Mouse (Mus musculus) testis, postnatal 10 days (tissue): Measurements from ENCODE around the gene Amn1.
"Not testable (repeated sequence)": the region's sequence is repeated elsewhere in the genome, so short reads cannot be mapped to it uniquely, and the experiment has no call there.

Experiments
- DNase-seq: peaks from one replicate; pipeline ENCODE4 v3.0.0; 2021; ENCODE audit warnings: low spot score

Gene Amn1

DNA sequence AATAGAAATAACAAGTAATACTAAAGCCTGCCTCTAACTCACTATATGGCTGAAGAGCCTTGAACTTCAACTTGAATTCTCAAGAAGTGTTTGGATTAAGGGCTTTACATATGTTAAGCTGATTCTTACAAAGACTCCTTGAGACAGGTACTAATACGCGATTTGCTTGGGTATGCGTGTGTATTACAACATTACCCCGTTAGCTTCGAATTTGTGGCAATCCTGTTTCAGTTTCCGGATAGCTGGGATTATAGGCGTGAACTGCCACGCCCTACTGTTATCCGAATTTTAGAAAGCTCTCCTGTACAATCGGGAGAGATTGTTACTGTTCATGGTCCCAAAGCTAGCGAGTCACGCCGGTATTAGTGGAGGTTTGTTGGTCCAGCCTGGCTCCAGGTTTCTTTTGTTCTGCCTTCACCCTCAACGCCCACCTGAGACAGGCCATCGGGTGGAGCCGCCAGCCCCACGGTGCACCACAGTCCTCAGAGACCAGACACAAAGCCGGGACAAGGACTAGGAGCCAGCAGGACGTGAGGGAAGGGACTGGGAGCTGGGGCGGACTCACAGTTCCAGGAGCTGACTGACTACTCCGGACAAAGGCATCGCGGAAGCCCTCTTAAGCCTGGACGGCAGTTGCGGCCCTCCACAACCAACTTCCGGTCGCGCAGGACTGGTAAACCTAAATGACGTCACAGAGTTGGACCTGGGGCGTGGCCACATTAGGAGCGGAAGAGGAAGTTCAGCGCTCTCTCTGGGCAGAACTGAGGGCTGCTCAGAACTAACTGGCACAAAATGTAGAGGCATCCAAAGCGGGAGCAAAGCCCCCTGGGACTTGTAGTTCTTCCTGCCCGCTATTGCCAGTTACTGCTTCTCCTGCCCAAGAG, at the start of gene Amn1:
Gene Amn1 (minus strand): TSS at position 672 of the 884 bp plus-strand sequence.
- peak; percentile 95 for DNase-seq

DNA sequence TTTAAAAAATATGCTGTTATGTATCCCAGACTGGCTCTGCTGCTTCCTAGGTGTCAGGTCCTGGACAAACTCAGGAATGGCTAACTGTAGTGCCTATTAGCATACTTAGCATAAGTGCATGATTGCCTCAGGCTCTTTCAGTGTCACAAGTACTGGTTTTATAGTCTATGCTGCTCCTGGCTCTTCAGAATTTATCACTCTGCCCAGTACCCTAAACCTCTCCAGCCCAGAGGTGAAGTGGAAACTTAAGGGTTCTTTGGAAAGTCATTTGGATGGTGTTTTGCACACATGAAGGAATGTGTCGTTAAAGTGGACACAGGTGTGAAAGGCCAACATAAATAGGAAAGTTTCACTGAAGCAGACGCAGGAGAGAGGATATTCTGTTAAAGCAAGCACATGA, 48.3 kb upstream of the Amn1 start:
- no peak for DNase-seq

DNA sequence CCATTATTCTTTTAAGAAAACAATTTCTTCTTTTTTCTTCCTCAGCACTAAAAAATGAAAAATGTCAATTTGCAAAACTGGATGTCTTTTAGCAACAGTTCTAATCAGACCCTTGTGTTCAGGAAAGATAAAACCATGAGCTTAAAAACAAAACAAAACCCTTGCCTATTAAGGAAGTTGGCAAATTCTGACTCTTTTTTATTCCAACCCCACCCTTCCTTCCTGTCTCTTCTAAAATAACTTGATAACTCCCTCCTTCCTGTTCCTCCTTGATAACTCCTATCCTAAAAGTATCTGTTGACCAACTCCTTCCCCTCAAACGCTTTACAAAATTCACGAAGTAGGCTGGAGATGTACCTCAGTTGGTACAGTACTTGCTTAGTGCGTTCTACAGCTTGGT, 45.4 kb upstream of the Amn1 start:
- no peak for DNase-seq

DNA sequence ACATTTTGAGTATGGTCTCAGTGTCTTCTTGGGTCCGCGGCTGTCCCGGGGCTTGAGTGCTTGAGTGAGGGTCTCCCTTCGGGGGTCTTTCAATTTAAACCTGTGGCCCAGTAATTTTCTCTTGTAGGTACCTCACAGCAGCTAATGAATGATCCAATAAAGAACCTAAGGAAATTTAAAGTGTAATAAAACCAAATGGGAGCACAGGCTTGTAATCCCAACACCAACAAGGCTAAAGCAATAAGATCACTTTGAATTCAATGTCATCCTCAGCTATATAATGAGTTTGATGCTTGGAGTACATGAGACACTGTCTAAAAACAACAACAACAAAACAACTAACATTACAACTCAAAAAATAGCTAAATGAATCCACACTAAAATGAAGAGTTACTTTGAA, 36.2 kb upstream of the Amn1 start:
- DNase-seq, result no peak

DNA sequence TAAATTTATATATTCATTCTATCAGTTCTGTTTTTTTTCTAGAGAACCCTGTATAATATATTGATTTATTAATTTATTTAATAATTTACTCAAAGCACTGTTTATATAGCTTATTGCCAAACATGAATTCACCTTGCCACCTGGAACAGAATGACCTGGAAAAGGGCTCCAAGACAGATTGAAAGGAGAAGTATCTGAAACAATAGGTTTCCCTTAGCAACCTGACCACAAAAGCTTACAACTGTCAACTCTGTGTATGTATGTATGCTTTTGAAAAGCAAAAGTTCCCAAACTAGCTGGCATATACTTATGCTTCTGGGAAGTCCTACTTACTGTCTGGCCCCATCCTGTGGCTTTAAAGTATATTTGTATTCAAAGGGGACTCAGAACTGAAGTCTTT, 32.8 kb upstream of the Amn1 start:
- DNase-seq, result no peak

DNA sequence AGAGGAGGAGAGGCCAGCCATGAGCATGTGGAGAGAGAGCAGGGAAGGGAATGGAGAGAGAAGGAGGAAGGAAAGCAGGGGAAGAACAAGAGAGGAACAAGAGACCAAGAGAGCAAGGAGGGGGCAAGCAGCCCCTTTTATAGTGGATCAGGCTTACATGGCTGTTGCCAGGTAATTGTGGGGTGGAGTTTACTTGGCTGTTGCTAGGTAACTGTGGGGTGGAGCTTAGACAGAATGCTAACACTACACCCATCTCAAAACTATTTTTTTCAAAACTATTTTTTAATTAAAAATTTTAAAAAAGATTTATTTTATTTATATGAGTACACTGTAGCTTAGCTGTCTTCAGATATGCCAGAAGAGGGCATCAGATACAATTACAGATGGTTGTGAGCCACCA, 10.1 kb upstream of the Amn1 start:
- no peak for DNase-seq

DNA sequence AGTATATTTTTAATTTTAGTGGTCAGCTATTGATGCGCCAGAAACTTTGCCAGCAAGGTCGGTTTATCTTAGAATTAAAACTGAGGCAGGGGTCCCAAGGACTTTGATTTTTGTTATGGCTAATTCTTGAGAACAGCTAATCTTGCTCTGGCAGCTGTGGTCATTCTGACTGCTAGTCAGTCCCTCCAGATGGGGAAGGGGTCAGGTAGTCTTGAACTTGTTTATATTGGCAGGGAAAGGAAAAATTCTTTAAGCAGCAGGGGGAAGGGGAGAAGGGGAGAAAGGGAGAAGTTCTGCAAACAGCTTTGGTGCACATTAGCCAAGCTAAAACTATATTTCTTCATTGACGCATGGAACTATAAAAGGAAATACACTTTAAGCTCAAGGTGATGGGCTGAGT, 8.6 kb upstream of the Amn1 start:
- no peak for DNase-seq

DNA sequence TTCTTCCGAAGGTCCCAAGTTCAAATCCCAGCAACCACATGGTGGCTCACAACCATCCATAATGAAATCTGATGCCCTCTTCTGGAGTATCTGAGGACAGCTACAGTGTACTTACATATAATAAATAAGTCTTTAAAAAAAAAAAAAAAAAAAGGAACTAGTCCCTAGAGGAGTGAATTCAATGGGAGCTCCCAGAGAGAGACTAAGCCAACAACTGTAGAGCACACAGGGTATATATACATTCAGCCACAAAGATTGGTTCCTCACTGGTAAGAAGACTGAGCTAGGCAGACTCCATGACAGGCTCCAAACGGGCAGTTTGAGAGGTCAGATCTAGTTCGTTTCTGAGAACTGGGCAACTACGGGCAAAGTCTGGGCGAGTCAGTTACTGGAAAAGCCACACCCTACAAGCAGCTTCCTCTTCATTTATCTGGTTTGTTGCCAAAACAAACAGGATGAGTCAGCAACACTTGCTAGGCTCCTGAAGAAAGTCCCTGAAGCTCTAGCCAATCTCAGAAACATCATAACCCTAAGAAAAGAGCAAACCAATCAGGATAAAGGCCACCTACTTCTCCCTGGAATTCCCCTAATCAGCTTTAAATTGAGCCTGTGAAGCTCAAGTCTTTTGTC, 4.9 kb upstream of the Amn1 start:
- no peak for DNase-seq

DNA sequence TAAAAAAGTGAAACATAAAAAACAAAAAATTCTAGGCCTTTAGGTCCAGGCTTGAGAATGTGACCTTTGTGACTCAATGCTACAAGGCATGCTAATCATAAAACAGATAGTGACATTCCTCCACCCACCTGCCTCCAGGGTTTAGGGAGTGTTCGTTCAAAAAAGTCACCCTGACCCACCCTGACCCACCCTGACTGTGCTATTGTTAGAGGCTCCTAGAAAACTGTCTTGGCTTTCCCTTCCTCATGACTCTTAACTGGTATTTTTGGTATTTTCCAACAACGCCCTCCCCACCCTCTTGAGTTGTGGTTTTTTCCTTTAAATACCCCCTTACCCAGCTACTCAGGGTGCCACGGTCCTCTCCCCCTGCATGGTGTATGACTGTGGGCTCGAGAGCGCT, 3.4 kb upstream of the Amn1 start:
- not testable (repeated sequence) for DNase-seq

DNA sequence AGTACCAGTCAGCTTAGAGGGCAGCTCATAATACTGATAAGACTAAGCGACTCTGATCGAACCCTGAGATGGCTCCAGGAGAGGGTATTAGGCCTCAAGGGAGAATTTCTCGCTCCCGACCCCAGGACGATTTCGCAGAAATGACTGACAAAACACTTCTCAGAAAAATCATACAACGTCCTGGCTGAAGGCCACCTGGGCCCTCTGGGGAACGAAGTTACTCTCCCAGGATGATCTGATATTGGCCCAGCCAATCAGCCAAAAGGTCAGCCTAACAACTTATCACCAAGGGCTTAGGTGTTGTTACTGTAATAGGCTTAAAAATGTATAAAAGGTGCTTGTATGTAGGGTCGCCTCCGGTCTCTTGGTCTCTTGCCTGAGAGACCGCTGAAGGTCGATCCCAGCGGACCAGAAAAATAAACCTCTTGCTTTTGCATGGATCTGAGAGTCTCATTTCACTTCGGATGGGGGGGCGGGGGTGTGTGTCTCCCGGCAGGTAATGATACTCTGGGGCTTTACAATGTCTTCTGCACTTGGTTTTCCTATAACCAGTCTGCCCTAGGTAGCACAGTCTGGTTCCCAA, 919 bp upstream of the Amn1 start:
- peak; percentile 44 for DNase-seq

DNA sequence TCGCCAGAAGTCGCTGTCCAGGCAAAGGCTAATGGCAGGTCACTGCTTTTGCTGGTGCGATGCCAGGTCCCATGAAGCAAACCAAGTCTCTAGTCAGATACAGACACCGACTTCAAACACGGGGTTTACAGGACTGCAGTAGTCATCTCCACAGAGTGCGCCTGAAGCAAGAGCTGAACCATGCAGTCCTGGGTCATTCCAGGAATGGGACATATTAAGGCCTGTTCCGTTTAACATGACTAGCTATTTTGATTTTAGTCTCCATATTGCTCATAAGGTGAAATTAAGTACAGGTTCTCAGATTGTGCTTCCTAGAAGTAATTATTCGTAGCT, 379 bp upstream of the Amn1 start:
- DNase-seq, result no peak

DNA sequence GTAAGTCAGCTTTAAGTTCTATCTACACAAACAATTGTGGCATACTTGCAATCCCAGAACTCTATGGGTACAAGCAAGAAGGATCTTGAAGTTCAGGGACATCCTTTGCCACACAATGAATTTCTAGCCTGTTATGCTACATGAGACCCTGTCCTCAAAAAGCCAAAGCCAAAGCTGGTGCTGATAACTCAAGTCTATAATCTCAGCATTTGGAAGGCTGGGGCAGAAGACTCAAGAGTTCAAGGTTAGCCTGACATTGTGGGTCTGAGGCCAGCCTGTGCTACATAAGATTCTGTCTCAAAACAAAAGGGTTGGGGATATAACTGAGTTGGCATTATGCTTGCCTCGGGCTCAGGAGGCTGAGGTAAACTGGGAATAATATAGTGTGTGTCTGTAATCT, 1.1 kb downstream of the Amn1 start:
- no peak for DNase-seq

DNA sequence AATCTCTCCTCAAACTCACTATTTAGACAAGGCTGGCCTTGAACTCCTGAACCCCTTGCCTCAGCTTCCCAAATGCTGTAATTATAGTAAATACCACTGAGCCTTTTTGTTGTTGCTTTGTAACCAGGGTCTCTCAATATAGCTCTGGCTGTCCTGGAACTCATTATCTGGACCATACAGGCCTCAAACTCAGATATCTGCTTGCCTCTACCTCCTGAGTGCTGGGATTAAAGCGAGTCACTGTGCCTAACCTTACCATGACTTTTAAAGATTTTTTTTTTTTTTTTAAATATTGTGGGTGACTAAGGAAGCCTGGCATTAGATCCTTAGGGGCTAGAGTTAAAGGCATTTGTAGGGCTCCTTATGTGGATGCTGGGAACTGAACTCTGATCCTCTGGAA, 4.5 kb downstream of the Amn1 start:
- no peak for DNase-seq

DNA sequence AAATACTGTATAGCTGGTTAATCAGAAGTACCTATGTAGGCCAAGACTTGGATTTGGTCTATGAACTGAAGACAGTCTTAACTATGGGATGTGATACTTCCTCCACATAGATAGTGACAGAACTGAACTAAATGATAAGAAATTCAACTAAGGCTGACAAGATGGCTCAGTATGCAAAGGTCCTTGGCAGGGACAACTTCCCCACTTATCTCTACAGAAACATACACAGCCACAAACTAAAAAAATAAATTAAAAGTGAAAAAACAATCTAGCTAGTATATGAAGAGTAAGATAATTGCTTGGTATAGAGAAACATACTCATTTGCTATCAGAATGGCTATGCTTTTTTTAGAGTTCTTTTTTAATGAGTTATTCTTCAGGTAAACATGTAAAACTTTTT, 9.4 kb downstream of the Amn1 start:
- DNase-seq, result no peak

DNA sequence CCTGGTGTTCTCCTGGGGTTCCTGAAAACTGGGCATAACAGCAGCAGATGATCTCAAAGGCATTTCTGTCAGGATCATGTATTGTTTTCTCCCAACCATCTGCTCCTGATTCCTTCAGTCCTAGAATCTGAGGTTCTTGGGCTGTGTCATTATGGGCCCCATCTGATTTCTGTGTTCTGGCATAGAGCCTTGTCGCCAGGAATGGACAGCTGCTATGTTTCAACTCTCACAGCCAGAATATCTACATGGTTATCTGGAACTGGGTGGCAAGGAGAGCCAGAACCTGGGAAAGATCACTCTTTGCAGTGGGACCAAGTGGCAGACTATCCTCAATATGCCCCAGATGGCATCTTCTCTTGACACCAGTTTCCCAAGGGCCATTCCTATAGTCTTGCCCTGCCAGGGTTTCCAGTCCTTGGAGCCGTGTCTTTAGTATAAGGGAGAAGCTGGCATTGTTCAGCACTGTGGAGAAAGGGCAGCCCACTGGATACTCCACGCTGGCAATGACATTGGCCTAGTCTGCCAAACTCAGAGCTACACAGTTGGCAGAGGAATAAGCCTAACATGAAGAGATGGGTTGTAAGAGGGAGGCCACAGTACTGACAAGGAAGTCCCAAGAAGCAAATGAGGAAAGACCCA, 13.5 kb downstream of the Amn1 start:
- no peak for DNase-seq

DNA sequence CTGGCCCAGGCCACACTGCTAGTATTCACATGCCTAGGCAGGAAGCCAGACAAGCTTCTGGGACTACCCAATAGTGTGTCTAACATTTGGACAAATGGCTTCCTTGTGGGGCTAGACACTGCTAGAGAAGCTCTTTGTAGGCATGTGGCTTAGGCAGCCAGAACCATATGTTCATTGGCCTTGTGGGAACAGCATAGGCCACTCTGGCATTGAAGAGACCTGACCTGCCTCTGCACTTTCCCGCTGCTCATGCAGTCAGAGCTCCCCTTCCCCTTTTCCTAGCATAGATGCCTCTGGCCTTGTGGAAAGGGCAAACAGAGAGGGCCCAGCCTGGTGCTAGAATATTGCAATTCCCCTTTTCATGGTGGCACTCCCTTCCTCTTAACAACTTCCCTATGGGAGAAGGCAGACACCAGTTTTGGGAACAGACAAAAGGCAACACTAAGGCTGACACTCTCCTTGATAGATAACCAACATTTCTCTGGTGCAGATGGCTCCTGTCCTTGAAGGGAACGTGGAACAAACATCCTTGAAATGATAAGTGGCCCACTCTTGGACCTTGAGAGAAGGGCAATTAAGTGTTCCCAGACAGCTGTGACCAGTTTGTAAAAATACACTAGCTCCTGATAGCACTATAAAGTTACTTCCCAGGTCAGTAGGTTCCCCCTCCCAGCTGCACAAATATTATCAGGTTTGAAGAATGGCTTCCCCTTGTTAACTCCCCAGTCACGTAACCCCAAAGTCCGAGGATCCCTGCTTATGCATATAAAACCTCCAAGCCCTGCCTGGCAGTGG, 14.5 kb downstream of the Amn1 start:
- no peak for DNase-seq

DNA sequence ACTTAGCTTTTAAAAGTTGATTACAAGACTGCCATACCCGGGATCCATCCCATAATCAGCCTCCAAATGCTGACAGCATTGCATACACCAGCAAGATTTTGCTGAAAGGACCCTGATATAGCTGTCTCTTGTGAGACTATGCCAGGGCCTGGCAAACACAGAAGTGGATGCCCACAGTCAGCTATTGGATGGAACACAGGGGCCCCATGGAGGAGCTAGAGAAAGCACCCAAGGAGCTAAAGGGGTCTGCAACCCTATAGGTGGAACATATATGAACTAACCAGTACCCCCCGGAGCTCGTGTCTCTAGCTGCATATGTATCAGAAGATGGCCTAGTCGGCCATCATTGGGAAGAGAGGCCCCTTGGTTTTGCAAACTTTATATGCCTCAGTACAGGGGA, 18.5 kb downstream of the Amn1 start:
- DNase-seq, result not testable (repeated sequence)

DNA sequence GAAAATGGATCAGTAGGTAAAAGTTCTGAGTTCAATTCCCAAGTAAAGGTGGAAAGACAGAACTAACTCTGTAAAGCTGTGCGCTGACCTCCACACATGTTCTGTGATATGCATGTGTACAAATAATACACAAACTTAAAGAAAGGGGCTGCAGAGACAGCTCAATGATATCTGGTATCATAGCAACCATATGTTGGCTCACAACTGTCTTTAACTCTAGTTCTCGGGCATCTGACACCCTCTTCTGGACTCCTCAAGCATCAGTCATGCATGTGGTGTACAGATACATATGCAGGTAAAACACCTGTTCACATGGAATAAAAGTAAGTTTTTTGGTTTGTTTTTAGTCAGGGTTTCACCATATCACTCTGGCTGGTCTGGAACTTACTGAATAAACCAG, 20.1 kb downstream of the Amn1 start:
- no peak for DNase-seq

DNA sequence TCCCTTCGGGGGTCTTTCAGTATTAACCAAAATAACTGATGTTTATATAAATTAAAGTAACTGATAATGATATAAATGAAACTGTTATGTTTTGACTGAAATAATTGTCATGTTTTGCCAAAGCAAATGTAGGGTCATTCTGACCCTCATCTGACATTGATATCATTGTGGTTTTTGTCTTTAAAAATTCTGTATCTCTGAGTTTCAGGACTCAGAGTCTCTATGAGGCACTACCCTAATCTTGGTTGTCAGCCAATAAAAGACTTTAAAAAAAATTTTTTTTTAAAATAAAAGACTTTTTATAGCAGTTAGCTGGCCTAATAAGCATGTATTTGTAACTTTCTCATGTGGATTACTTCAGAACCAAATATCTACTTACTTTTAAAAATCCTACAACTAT, 20.8 kb downstream of the Amn1 start:
- no peak for DNase-seq

DNA sequence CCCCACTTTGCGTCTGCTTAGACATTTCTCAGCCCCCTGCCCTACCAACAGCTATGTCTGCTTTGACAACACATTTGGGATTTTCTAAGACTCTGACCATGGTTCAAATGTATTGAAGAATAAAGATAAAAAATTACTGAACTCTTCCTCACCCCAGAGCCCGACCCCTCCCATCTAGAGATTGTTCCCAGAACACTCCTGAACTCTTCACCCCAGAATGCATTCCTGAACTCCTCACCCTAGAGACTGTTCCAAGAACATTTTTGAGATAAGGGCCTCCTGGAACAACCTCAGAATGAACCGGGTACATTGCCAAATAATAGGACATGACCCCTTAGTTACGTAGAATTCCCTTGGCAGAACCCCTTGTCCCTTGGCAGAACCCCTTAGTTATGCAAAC, 21.5 kb downstream of the Amn1 start:
- DNase-seq, result not testable (repeated sequence)

DNA sequence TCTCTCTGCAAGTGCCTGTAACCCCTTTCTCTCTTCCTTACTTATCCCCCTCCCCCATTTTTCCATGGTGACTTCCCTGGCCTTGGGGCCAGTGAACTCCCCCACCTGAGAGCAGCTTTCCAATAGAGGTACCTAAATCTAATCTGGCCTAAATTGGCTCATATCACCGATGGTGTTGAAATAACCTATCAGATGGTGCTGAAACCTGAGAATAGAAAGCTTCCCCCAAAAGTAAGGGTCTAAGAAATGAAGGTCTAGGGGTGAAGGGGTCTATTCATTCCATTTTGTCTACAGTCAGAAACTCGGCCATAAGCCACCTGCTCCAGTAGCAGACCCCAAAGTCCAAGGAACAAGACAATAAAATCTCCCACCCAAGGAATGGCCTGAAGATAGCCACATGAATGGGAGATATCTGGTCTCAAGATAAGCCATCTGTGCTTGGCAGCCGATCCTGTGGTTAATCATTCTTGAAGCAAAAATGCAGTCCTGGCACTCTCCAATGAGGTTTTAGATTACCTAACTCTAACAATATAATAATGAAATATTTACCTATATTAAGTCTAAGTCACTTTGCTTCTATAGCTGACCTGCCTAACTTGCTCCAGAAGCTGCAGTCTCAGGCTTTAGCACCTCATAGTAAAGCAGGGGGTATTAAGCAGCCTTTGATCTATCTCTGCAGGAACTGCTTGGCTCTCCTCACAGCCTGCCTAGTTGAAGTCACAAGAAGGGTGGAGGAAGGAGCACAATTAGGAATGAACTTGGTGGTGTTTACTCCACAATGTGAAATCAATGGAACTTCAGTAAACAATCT, 33.3 kb downstream of the Amn1 start:
- no peak for DNase-seq
